Mouse (Mus musculus): ENCODE data around the gene Ccdc65. TPM values are rescaled to one million over a fixed set of nuclear protein-coding genes. Genes with fewer than 3 reads are reported as not detected.
A peak's percentile ranks its signal among the peaks of the same experiment; 100 is the strongest.

Gene Ccdc65
- polyA plus RNA-seq, 1 experiment from 2014 or later: 5.7 TPM

DNA sequence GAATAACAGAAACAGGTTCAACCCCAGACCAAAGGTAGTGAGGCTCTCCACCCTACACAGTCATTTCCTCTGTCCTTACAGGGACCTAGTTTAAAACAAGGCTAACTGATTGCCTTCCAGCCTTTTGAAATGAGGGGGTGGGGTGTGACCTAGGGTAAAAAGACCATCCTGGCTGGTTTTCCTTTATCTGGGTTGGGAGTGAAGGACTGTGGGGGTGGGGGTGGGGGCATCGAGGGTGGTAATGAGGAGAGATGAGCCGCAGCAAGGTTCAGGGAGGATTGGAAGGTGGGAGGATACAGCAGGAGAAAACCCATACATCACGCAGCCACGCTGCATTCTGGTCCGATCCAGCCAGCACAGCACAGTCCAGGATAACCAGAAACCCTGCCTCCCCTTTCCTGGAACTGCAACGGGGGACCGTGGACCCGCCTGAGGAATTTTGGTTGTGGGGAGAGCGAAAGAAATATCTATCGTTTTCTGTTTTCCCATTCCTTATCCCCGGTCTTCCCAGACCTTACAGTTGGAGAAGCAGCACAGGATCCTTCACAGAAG, 32.9 kb upstream of the Ccdc65 start:
- Histone ChIP-seq H3K4me2 (ENCODE audit: low read length) (peak overlapping the region; percentile 99), H3K36me3 (ENCODE audit: control insufficient read depth, insufficient read depth, low read length) (peaks cover 6% of the 10 kb centered on the region; the same call in 1 of the 2 replicates), H3K9ac (replicated peaks; ENCODE audit: low read length) (peak overlapping the region; percentile 60), H3K4me1 (ENCODE audit: control insufficient read depth, insufficient read depth, low read length) (peaks cover 37% of the 10 kb centered on the region), H3K4me3 (replicated peaks; ENCODE audit: low read depth, low read length) (peak overlapping the region; percentile 56), H3K27ac (replicated peaks; ENCODE audit: low read depth, low read length) (peak overlapping the region; percentile 58), H3K9me3 (ENCODE audit: control insufficient read depth, low read length) (no peaks in the 10 kb centered on the region), H3K27me3 (ENCODE audit: control insufficient read depth, insufficient read depth, low read length) (no peaks in the 10 kb centered on the region)
- ATAC-seq (ENCODE audit: low FRiP score, low TSS enrichment) (peak; percentile 4; the same call in 1 of the 2 replicates), DNase-seq (peak; percentile 44)
- WGBS: 10% methylated on average over 11 of the region's 11 CpGs

DNA sequence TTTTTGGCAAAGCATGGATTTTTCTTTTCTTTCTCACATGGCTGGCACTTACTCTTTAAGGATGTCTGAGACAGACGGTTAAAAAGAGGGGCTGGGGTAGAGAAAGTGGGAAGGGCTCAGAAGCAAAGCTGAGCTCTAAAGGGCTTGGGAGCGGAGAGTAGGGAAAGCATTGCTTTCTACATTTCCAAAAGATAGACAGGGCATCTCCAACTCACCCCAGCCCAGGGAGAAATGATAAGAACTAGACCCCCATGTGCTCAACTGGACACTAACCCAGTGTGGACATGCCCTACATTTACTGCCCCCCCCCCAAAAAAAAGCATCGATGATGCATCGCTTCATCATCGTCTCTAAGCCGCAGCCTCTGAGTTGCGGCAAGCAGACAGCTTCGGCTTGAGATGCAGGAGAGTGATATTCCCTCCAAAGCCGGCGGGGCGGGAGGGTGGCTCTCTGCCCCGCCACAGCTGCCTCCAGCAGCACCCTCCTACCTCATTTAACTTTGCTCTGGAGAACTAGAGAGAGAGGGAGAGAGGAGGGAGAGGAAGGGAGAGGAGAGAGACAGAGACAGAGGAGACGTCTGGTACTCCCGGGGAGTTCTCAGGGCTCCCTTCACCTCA, 32.3 kb upstream of the Ccdc65 start:
- peak overlapping the region; percentile 56 for H3K4me3 ChIP-seq (replicated peaks; ENCODE audit: low read depth, low read length)
- WGBS: 3% methylated on average over 14 of the region's 14 CpGs

DNA sequence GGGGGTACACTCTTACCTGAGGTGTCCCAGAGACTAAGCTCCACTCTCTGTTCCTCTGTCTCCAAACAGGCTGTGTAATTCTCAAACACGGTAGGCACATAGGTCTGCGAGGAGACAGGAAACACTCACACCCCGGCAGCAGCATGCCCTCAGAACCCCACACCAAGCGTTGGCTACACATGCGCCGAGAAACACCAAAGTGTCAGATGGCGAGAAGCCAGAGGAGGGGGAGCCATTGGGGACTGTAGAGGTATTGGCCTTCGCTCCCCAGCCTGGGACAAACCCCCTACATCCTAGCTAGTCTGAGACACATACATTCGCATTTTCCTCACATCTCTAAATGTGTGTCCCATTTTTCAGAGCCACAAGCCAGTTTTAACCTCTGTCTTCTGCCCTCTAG, 31.5 kb upstream of the Ccdc65 start:
- H3K9me3 ChIP-seq (ENCODE audit: control insufficient read depth, low read length): no peaks in the 10 kb centered on the region
- H3K4me3 ChIP-seq (replicated peaks; ENCODE audit: low read depth, low read length): peak overlapping the region; percentile 56
- H3K4me2 ChIP-seq (ENCODE audit: low read length): peak overlapping the region; percentile 99
- peaks cover 37% of the 10 kb centered on the region for H3K4me1 ChIP-seq (ENCODE audit: control insufficient read depth, insufficient read depth, low read length)
- peak overlapping the region; percentile 60; the same call in 1 of the 2 replicates for H3K9ac ChIP-seq (replicated peaks; ENCODE audit: low read length)
- H3K27ac ChIP-seq (replicated peaks; ENCODE audit: low read depth, low read length): no peak overlapping the region
- DNase-seq (peak; percentile 57), ATAC-seq (ENCODE audit: low FRiP score, low TSS enrichment) (no peak)
- WGBS: 2% methylated on average over 9 of the region's 9 CpGs
- H3K36me3 ChIP-seq (ENCODE audit: control insufficient read depth, insufficient read depth, low read length): no peaks in the 10 kb centered on the region
- H3K27me3 ChIP-seq (ENCODE audit: control insufficient read depth, insufficient read depth, low read length): no peaks in the 10 kb centered on the region

More for the DNA sequence above, 32.3 kb upstream of the Ccdc65 start:
- Histone ChIP-seq H3K9me3 (ENCODE audit: control insufficient read depth, low read length) (no peaks in the 10 kb centered on the region), H3K4me1 (ENCODE audit: control insufficient read depth, insufficient read depth, low read length) (peaks cover 37% of the 10 kb centered on the region), H3K27me3 (ENCODE audit: control insufficient read depth, insufficient read depth, low read length) (no peaks in the 10 kb centered on the region), H3K27ac (replicated peaks; ENCODE audit: low read depth, low read length) (0 out of 2 replicates have a peak overlapping the region, but pooled peaks have one; percentile 58), H3K9ac (replicated peaks; ENCODE audit: low read length) (peak overlapping the region; percentile 60), H3K36me3 (ENCODE audit: control insufficient read depth, insufficient read depth, low read length) (no peaks in the 10 kb centered on the region; the same call in 1 of the 2 replicates), H3K4me2 (ENCODE audit: low read length) (peak overlapping the region; percentile 99)
- ATAC-seq (ENCODE audit: low FRiP score, low TSS enrichment) (no peak), DNase-seq (peak; percentile 52)

DNA sequence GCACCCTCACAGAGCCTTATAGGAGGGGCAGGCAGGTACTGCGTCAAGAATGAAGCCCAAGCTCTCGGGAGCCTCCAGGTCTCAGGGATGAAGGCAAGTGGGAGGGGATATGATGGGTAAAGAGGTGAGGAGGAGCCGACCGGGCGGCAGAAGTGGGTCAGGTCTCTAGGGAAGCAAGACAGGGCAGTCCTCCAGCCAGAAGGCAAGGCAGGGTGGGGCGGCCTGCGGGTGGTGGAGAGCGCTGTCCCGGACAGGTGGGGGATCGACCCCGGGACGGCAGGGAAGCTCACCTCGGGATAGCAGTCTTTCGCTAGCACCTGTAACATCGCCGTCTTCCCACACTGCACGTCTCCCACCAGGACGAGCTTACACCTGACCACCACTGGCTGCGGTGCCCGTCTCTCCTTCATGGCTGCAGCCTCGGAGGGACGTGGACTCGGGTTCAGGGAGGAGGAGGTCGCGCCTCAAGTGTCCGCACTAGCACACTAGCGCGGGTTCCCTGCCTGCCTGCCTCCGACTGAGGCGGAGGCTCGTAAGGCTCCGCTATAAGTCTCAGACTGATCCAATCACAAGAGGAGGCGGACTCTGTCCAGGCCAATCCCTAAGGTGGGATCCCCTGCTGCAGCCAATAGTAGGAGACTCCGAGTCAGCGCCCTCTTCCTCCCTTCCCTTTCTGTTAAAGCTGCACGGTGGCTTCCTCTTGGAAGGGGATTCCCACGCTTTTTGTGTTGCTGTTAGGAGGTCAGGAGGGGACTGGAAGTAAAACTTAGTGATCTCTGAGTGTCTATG, 30.9 kb upstream of the Ccdc65 start, which contains the start of gene Rnd1:
Rnd1 (minus strand) TSS at position 522 of the 789 bp plus-strand sequence.
- under 1% methylated on average over 37 of the region's 37 CpGs for WGBS
- Histone ChIP-seq H3K9me3 (ENCODE audit: control insufficient read depth, low read length) (no peaks in the 10 kb centered on the region), H3K36me3 (ENCODE audit: control insufficient read depth, insufficient read depth, low read length) (no peaks in the 10 kb centered on the region), H3K4me2 (ENCODE audit: low read length) (peak within 1 kb of the TSS; percentile 99), H3K4me3 (replicated peaks; ENCODE audit: low read depth, low read length) (peak within 1 kb of the TSS; percentile 56), H3K9ac (replicated peaks; ENCODE audit: low read length) (peak within 1 kb of the TSS; percentile 60), H3K4me1 (ENCODE audit: control insufficient read depth, insufficient read depth, low read length) (peaks cover 37% of the 10 kb centered on the region), H3K27me3 (ENCODE audit: control insufficient read depth, insufficient read depth, low read length) (no peaks in the 10 kb centered on the region), H3K27ac (replicated peaks; ENCODE audit: low read depth, low read length) (no peak within 1 kb of the TSS)
- ATAC-seq (ENCODE audit: low FRiP score, low TSS enrichment): peak; percentile 94
- peak; percentile 94 for DNase-seq

DNA sequence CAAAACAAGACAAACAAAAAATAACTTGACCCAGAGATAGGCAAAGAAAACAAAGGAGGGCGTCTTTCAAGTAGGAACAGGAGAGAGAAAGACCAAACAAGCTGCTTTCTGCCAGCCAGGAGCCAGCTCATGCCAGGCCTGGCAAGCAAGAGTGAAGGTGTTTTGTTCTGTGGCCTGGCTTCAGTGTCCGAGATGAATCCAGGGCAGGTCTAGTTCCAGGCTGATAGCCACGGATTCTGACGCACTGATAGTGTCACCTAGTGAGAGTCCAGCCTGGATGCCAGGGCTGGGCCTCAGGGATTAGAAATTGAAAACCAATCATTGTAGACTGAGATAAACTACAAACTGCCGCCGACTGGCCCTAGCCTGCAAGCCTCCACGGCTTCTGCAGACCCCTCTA, 30.0 kb upstream of the Ccdc65 start:
- DNase-seq (no peak), ATAC-seq (ENCODE audit: low FRiP score, low TSS enrichment) (no peak)
- H3K27me3 ChIP-seq (ENCODE audit: control insufficient read depth, insufficient read depth, low read length): no peaks in the 10 kb centered on the region
- peaks cover 37% of the 10 kb centered on the region for H3K4me1 ChIP-seq (ENCODE audit: control insufficient read depth, insufficient read depth, low read length)
- no peak overlapping the region for H3K27ac ChIP-seq (replicated peaks; ENCODE audit: low read depth, low read length)
- peak overlapping the region; percentile 99; the same call in 1 of the 2 replicates for H3K4me2 ChIP-seq (ENCODE audit: low read length)
- 61% methylated on average over 7 of the region's 7 CpGs for whole genome bisulfite sequencing
- H3K36me3 ChIP-seq (ENCODE audit: control insufficient read depth, insufficient read depth, low read length): no peaks in the 10 kb centered on the region
- no peak overlapping the region for H3K4me3 ChIP-seq (replicated peaks; ENCODE audit: low read depth, low read length)
- no peaks in the 10 kb centered on the region for H3K9me3 ChIP-seq (ENCODE audit: control insufficient read depth, low read length)
- H3K9ac ChIP-seq (replicated peaks; ENCODE audit: low read length): no peak overlapping the region

DNA sequence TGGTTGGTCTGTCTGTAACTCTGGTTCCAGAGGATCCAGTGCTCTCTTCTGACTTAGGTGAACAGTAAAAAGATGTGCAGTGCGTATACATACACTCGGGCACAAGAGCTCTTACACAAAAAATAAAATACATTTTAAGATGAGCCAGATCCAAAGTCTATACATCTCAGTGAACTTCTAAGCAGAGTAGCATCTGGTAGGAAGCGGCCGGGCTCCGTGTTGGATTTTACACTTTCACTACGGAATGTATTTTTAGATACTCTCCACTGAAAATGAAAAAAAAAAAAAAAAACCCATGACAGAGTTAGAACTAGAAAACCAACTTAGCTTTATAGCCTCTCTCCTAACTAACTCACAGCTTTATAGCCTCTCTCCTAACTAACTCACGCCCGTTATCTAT, 27.3 kb upstream of the Ccdc65 start:
- ATAC-seq (ENCODE audit: low FRiP score, low TSS enrichment) (no peak), DNase-seq (no peak)
- H3K4me1 ChIP-seq (ENCODE audit: control insufficient read depth, insufficient read depth, low read length): peaks cover 17% of the 10 kb centered on the region
- H3K9me3 ChIP-seq (ENCODE audit: control insufficient read depth, low read length): no peaks in the 10 kb centered on the region
- no peak overlapping the region for H3K4me2 ChIP-seq (ENCODE audit: low read length)
- no peaks in the 10 kb centered on the region for H3K36me3 ChIP-seq (ENCODE audit: control insufficient read depth, insufficient read depth, low read length)
- no peak overlapping the region for H3K4me3 ChIP-seq (replicated peaks; ENCODE audit: low read depth, low read length)
- H3K9ac ChIP-seq (replicated peaks; ENCODE audit: low read length): no peak overlapping the region
- H3K27me3 ChIP-seq (ENCODE audit: control insufficient read depth, insufficient read depth, low read length): no peaks in the 10 kb centered on the region
- 91% methylated on average over 8 of the region's 8 CpGs for WGBS
- H3K27ac ChIP-seq (replicated peaks; ENCODE audit: low read depth, low read length): no peak overlapping the region

DNA sequence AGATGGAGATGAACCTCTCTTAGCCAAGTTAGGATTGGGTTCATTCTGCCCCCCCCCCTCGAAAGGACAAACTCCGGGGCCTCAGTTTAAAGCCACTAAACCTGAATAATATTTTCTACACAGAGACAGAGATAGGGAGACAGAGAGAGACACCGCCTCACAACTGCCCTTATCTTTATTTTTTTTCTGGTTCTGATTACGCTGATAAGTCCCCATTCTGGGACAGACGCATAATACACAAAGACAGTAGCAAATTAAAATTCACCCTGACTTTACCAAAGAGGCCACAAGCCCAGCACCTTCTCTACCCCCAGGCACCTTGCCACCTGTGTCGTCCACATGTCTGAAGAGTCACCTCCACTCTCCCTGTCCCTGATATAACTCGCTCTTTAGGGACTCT, 26.4 kb upstream of the Ccdc65 start:
- WGBS: 83% methylated on average over 7 of the region's 7 CpGs
- no peaks in the 10 kb centered on the region for H3K27me3 ChIP-seq (ENCODE audit: control insufficient read depth, insufficient read depth, low read length)
- ATAC-seq (ENCODE audit: low FRiP score, low TSS enrichment) (no peak), DNase-seq (no peak)
- H3K36me3 ChIP-seq (ENCODE audit: control insufficient read depth, insufficient read depth, low read length): no peaks in the 10 kb centered on the region
- H3K4me1 ChIP-seq (ENCODE audit: control insufficient read depth, insufficient read depth, low read length): peaks cover 8% of the 10 kb centered on the region
- H3K4me2 ChIP-seq (ENCODE audit: low read length): no peak overlapping the region
- H3K9me3 ChIP-seq (ENCODE audit: control insufficient read depth, low read length): no peaks in the 10 kb centered on the region
- no peak overlapping the region for H3K4me3 ChIP-seq (replicated peaks; ENCODE audit: low read depth, low read length)
- H3K27ac ChIP-seq (replicated peaks; ENCODE audit: low read depth, low read length): no peak overlapping the region
- H3K9ac ChIP-seq (replicated peaks; ENCODE audit: low read length): no peak overlapping the region

DNA sequence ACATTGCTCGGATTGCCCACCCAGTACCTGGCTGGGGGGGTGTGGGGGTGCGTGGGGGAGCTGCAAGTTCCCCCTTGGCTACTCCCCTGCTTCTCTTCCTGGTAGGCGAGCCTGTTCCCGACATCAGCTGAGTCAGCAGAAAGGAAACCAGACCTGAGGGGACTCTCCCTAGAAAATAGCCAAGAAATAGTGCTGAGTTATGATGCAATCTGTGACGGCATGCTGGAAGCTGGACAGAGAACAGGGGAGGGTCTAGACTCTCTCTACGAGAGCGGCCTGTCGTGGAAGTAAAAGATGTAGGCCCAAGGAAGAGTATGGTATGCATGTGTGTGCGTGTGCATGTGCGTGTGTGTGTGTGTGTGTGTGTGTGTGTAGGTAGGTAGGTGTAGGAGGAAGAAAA, 24.8 kb upstream of the Ccdc65 start:
- Histone ChIP-seq H3K36me3 (ENCODE audit: control insufficient read depth, insufficient read depth, low read length) (no peaks in the 10 kb centered on the region), H3K27me3 (ENCODE audit: control insufficient read depth, insufficient read depth, low read length) (no peaks in the 10 kb centered on the region), H3K4me1 (ENCODE audit: control insufficient read depth, insufficient read depth, low read length) (no peaks in the 10 kb centered on the region), H3K27ac (replicated peaks; ENCODE audit: low read depth, low read length) (no peak overlapping the region), H3K4me3 (replicated peaks; ENCODE audit: low read depth, low read length) (no peak overlapping the region), H3K9me3 (ENCODE audit: control insufficient read depth, low read length) (no peaks in the 10 kb centered on the region), H3K9ac (replicated peaks; ENCODE audit: low read length) (no peak overlapping the region), H3K4me2 (ENCODE audit: low read length) (no peak overlapping the region)
- 78% methylated on average over 10 of the region's 10 CpGs for WGBS
- DNase-seq (no peak), ATAC-seq (ENCODE audit: low FRiP score, low TSS enrichment) (no peak)

Measured in midbrain, embryonic 14.5 days (tissue).